Mouse (Mus musculus): ENCODE results near the gene Rac2. TPM values are rescaled to one million over a fixed set of nuclear protein-coding genes. Genes with fewer than 3 reads are reported as not detected.

The Rac2 gene
- polyA plus RNA-seq, 1 experiment = 117 TPM

- Histone ChIP-seq H3K4me1 (ENCODE audit: control insufficient read depth, insufficient read depth, low read length) (no peaks in the 10 kb centered on the region), H3K4me3 (ENCODE audit: insufficient read depth, low read depth, low read length) (no peak overlapping the region), H3K27me3 (replicated peaks; ENCODE audit: control insufficient read depth, insufficient read depth, low read length) (no peaks in the 10 kb centered on the region), H3K36me3 (ENCODE audit: control insufficient read depth, insufficient read depth, low read length) (no peaks in the 10 kb centered on the region), H3K27ac (ENCODE audit: insufficient read depth, low read depth, low read length) (no peak overlapping the region)
- DNase-seq = no peak
- WGBS = 65% methylated on average over 11 of the region's 11 CpGs
- TF ChIP-seq POLR2A (IDR thresholded peaks at IDR 0.05; ENCODE audit: low read depth, low read length) = no peak
- TF ChIP-seq CTCF (conservative IDR thresholded peaks at IDR 0.05; ENCODE audit: insufficient read depth, insufficient read length, low read depth, low read length) = no peak
These were observed 13.2 kb downstream of the Rac2 start for GRCm38 (mm10) chr15:78559141-78559979.

GRCm38 (mm10) chr15:78557693-78558535 lies 14.7 kb downstream of the Rac2 start:
- H3K36me3 ChIP-seq (ENCODE audit: control insufficient read depth, insufficient read depth, low read length) = no peaks in the 10 kb centered on the region
- WGBS = 70% methylated on average over 10 of the region's 10 CpGs
- no peak overlapping the region for H3K27ac ChIP-seq (ENCODE audit: insufficient read depth, low read depth, low read length)
- H3K27me3 ChIP-seq (replicated peaks; ENCODE audit: control insufficient read depth, insufficient read depth, low read length) = no peaks in the 10 kb centered on the region
- no peak overlapping the region for H3K4me3 ChIP-seq (ENCODE audit: insufficient read depth, low read depth, low read length)
- TF ChIP-seq CTCF (conservative IDR thresholded peaks at IDR 0.05; ENCODE audit: insufficient read depth, insufficient read length, low read depth, low read length) (no peak), POLR2A (IDR thresholded peaks at IDR 0.05; ENCODE audit: low read depth, low read length) (no peak)
- DNase-seq = no peak
- H3K4me1 ChIP-seq (ENCODE audit: control insufficient read depth, insufficient read depth, low read length) = no peaks in the 10 kb centered on the region

- Histone ChIP-seq H3K36me3 (ENCODE audit: control insufficient read depth, insufficient read depth, low read length) (no peaks in the 10 kb centered on the region), H3K4me3 (ENCODE audit: insufficient read depth, low read depth, low read length) (peak overlapping the region; percentile 54), H3K27me3 (replicated peaks; ENCODE audit: control insufficient read depth, insufficient read depth, low read length) (no peaks in the 10 kb centered on the region), H3K4me1 (ENCODE audit: control insufficient read depth, insufficient read depth, low read length) (no peaks in the 10 kb centered on the region), H3K27ac (ENCODE audit: insufficient read depth, low read depth, low read length) (no peak overlapping the region)
- TF ChIP-seq CTCF (conservative IDR thresholded peaks at IDR 0.05; ENCODE audit: insufficient read depth, insufficient read length, low read depth, low read length) (no peak), POLR2A (IDR thresholded peaks at IDR 0.05; ENCODE audit: low read depth, low read length) (no peak)
- WGBS = 58% methylated on average over 25 of the region's 25 CpGs
- peak; percentile 43 for DNase-seq
These were observed 17.9 kb downstream of the Rac2 start for GRCm38 (mm10) chr15:78554545-78555313.

GRCm38 (mm10) chr15:78549189-78549734 lies 23.3 kb downstream of the Rac2 start:
- no peak overlapping the region for H3K4me3 ChIP-seq (ENCODE audit: insufficient read depth, low read depth, low read length)
- peaks cover 6% of the 10 kb centered on the region; the same call in 1 of the 2 replicates for H3K4me1 ChIP-seq (ENCODE audit: control insufficient read depth, insufficient read depth, low read length)
- no peak for DNase-seq
- H3K27me3 ChIP-seq (replicated peaks; ENCODE audit: control insufficient read depth, insufficient read depth, low read length) = no peaks in the 10 kb centered on the region
- H3K36me3 ChIP-seq (ENCODE audit: control insufficient read depth, insufficient read depth, low read length) = no peaks in the 10 kb centered on the region
- WGBS = 69% methylated on average over 4 of the region's 4 CpGs
- TF ChIP-seq POLR2A (IDR thresholded peaks at IDR 0.05; ENCODE audit: low read depth, low read length) = no peak
- no peak for TF ChIP-seq CTCF (conservative IDR thresholded peaks at IDR 0.05; ENCODE audit: insufficient read depth, insufficient read length, low read depth, low read length)
- no peak overlapping the region for H3K27ac ChIP-seq (ENCODE audit: insufficient read depth, low read depth, low read length)

GRCm38 (mm10) chr15:78548711-78549110 lies 23.9 kb downstream of the Rac2 start:
- DNase-seq = no peak
- TF ChIP-seq CTCF (conservative IDR thresholded peaks at IDR 0.05; ENCODE audit: insufficient read depth, insufficient read length, low read depth, low read length) (no peak), POLR2A (IDR thresholded peaks at IDR 0.05; ENCODE audit: low read depth, low read length) (no peak)
- Histone ChIP-seq H3K27ac (ENCODE audit: insufficient read depth, low read depth, low read length) (no peak overlapping the region), H3K4me1 (ENCODE audit: control insufficient read depth, insufficient read depth, low read length) (peaks cover 6% of the 10 kb centered on the region; the same call in 1 of the 2 replicates), H3K36me3 (ENCODE audit: control insufficient read depth, insufficient read depth, low read length) (no peaks in the 10 kb centered on the region), H3K4me3 (ENCODE audit: insufficient read depth, low read depth, low read length) (no peak overlapping the region), H3K27me3 (replicated peaks; ENCODE audit: control insufficient read depth, insufficient read depth, low read length) (no peaks in the 10 kb centered on the region)
- 61% methylated on average over 8 of the region's 8 CpGs for WGBS

- DNase-seq = no peak
- Histone ChIP-seq H3K36me3 (ENCODE audit: control insufficient read depth, insufficient read depth, low read length) (no peaks in the 10 kb centered on the region), H3K27ac (ENCODE audit: insufficient read depth, low read depth, low read length) (no peak overlapping the region), H3K4me1 (ENCODE audit: control insufficient read depth, insufficient read depth, low read length) (peaks cover 6% of the 10 kb centered on the region; the same call in 1 of the 2 replicates), H3K4me3 (ENCODE audit: insufficient read depth, low read depth, low read length) (no peak overlapping the region), H3K27me3 (replicated peaks; ENCODE audit: control insufficient read depth, insufficient read depth, low read length) (no peaks in the 10 kb centered on the region)
- 41% methylated on average over 3 of the region's 3 CpGs for WGBS
- TF ChIP-seq POLR2A (IDR thresholded peaks at IDR 0.05; ENCODE audit: low read depth, low read length) = no peak
- TF ChIP-seq CTCF (conservative IDR thresholded peaks at IDR 0.05; ENCODE audit: insufficient read depth, insufficient read length, low read depth, low read length) = no peak
These were observed 24.3 kb downstream of the Rac2 start for GRCm38 (mm10) chr15:78548336-78548665.
